Mouse (Mus musculus): Measurements from ENCODE around the gene Gm28042.

Gm28042 gene

GRCm38 (mm10) chr2:120026984-120027949 lies at the start of gene Gm28042, which contains the start of gene Jmjd7:
Gene Gm28042, plus strand, starts transcription at chr2:120027493.
Gene Jmjd7, plus strand, starts transcription at chr2:120027483.
- DNase-seq (ENCODE audit: low spot score): peak; percentile 72

DNA sequence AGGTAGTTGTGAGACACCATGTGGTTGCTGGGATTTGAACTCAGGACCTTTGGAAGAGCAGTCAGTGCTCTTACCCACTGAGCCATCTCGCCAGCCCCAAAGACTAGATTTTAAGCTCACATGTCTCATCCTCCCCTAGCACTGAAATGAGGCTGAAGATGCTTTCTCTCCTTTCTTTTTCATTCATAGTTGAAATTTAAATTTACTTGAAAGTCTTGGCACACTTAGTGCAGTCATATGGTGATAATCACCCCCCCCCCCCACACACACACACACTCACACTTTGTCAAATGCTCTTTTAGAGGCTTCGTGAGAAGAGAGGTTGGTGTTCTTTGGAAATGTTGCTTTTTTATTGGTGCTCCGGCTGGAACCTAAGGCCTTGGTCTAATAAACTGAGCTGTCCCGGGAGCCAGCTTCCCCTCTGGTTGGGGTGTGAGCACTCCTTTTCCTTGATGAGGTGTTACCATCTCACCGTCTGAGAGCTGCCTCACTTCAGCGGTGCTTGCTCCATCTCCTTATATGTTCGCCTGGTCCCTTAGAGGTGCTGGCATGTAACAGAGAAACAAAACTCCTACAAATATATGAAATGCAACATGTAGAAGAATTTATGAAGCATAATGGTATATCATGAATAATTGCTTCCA lies 46.8 kb upstream of the Gm28042 start:
- no peak for DNase-seq (ENCODE audit: low spot score)

DNA sequence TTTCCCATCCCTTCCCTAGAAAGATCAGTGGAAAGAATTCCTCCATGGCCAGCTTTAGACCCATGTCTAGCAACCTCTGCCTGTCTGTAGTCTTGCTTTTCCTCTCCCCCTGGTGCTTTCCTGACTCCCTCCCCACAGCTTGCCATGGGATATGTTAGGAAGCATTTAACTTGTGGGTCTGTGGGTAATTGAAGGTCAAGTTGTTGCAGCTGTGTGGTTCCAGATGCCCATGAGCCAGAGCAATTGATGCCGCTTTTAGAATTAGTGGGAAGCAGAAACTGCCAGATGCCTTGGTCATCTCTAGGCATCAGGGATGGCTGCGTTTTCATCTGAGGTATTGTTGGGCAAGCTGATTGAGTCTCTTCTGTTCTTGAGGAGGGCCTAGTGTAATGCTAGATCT lies 45.7 kb upstream of the Gm28042 start:
- no peak for DNase-seq (ENCODE audit: low spot score)

DNA sequence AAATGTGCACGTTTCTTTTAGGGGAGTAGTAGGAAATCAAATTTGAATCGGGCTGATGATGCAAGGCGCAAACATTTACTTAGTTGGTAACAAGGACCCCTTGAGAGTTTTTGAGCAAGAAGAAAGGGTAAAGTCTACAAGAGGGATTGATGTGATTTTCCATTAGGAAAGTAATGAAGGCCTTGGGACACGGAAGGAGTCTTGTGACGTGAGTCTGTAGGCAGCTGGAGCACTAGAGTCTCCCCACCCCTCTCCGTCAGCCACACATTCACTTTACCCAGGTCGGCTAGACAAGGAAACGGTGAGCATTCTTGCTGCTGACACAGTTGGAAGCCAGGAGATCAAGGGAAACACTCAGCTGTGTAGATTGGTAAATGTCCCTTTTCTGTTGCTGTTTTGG lies 41.4 kb upstream of the Gm28042 start:
- DNase-seq (ENCODE audit: low spot score): no peak

DNA sequence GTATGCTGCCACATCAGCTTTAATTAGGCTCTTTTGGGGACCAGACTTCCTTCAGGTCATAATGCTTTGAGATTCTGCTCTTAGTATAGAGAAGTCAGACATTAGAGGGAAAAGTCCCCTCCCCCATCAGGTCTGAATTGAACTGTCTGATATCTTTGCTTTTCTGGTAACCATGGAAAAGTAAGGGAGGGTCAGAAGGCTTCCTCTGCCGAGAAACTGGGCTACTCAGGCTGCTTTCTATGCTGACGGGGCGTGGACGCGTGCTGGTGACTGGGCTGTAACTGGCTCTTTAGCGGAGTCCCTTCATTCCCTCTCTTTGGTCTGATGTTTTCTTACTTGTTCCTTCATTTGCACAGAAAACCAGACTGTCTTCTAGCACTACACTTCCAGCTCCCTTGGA lies 40.9 kb upstream of the Gm28042 start:
- no peak for DNase-seq (ENCODE audit: low spot score)

DNA sequence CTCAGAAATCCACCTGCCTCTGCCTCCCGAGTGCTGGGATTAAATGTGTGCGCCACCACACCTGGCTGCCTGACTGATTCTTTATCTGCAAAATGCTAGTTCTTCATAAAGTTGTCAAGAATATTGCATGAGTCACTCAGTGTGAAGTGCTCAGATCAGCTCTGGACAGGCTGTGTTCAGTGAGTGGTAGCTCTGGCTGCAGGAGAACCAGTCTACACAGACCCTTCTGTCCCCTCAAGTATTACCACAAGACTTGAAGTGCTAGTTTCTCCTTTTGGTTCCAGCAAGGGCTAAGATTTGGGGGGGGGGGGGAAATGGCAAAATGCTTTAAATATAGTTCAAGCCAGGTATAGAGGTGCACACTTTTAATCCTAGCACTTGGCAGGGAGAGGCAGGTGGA lies 39.9 kb upstream of the Gm28042 start:
- DNase-seq (ENCODE audit: low spot score): no peak

DNA sequence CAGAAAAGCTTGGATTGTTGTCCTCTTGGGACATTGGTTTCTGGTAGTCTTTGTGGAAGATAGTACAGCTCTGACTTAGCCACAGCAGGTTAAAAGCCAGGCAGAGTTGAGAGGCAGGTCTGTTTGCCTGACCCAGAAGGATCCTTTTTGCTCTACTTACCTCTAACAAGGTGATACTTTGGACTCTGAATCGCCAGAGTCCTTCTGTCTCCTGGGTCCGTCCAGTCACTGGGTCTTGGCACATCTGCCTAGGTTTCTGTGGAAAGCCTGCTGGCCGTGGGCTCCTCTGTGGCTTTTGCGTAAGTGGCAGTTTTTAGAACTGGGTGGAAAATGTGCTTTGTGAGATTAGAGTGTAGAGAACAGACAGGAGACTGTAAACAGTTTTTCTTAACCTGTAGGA lies 38.3 kb upstream of the Gm28042 start:
- DNase-seq (ENCODE audit: low spot score): no peak

- no peak for DNase-seq (ENCODE audit: low spot score)
Observed at GRCm38 (mm10) chr2:119990881-119991280, 36.4 kb upstream of the Gm28042 start.

DNA sequence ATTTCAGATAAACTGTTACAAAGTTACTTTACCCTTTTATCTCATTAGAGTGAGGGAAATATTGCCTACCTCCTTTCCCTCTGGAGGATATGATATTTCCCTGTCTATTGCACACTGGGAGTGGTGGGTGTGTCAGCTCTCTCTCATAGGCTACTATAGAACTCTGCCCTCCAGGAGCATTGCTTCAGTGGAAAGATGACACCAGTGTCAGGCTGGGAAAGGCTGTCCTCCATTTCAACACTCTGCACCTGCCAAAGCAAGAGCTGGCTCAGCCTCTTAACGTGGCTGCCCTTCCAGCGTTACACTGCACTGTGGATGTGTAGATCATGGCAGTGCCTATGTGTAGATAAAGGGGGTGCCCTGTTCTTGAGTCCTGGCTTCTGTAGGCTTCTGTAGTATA lies 34.9 kb upstream of the Gm28042 start:
- DNase-seq (ENCODE audit: low spot score): no peak

GRCm38 (mm10) chr2:119993515-119993914 lies 33.8 kb upstream of the Gm28042 start:
- no peak for DNase-seq (ENCODE audit: low spot score)

DNA sequence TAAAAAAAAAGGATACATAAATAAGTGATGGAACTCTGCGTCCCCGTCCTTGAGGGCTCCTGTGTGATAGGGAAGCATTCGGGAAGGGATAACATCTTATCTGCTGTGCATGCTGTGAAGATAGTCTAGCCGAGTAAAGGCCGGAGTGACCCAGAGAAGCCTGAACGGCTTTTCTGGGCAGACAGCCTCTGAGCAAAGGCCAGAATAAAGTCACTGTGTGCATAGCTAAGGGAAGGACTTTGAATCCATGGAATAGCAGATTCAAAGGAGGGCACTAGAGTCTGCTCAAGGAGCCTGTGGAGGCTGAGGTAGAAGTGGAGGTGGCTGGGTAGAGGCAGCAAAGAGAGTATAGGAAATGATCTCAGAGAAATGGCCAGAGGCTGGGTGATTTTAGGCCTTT lies 32.5 kb upstream of the Gm28042 start:
- no peak for DNase-seq (ENCODE audit: low spot score)

- no peak for DNase-seq (ENCODE audit: low spot score)
Observed at GRCm38 (mm10) chr2:119995391-119996281, 31.7 kb upstream of the Gm28042 start.

DNA sequence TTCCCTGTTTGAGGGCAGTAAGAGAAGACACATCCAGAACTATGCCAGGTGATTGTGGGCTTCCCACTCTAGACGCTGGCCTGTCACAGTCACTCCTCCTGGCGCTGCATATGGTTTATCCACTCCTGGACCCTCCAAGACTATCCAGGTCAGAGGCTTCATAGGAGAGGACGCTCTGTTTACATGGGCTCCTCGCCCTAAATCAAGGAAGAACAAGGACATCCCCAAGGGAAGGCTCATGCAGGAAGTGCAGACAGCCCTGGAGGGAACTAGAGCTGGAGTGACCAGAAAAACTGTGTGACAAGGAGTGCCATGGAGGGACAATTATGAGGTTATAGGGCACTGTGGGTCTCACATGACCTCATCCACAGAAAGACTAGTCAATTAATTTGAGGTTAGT lies 29.9 kb upstream of the Gm28042 start:
- DNase-seq (ENCODE audit: low spot score): no peak

DNA sequence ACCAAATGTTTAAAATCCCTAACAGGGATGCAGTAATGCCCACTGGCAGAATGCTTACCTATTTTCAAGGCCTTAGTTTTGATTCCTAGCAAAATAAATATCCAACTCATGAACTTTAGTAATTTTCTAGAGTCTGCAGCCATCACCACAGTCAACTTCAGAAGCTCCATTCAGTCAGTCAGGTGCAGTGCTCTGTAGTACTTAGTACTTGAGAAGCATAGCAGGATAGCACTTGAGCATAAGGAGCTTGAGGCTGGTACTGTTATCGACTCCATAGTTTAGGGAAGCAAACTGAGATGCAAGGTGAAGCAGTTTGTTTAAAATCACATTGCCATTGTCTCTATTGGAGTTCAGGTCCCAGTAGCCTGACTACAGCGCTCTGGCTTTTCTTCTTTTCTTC lies 27.6 kb upstream of the Gm28042 start:
- no peak for DNase-seq (ENCODE audit: low spot score)

GRCm38 (mm10) chr2:120000882-120001584 lies 26.3 kb upstream of the Gm28042 start:
- DNase-seq (ENCODE audit: low spot score): no peak

DNA sequence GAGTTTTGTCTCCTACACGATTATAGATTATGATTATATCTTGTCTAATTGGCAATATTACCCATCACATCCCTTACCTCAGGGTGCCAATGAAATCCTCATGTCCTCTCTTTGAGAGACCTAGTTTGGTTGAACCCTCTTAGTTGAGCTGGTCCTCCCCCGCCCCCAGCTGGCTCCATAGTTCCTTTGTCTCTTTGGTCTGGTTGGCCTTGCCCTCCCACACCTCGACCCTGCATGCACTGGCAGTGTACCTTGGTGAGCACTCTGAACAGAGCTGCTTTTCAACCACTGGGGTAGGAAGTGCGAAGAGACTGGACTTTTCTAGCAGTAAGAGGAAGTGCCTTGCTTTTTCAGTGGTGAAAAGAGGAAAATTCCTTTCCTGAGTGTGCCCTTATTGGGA lies 25.3 kb upstream of the Gm28042 start:
- no peak for DNase-seq (ENCODE audit: low spot score)

GRCm38 (mm10) chr2:120003970-120004369 lies 23.3 kb upstream of the Gm28042 start:
- no peak for DNase-seq (ENCODE audit: low spot score)

- no peak for DNase-seq (ENCODE audit: low spot score)
Observed at GRCm38 (mm10) chr2:120006696-120007095, 20.6 kb upstream of the Gm28042 start.

DNA sequence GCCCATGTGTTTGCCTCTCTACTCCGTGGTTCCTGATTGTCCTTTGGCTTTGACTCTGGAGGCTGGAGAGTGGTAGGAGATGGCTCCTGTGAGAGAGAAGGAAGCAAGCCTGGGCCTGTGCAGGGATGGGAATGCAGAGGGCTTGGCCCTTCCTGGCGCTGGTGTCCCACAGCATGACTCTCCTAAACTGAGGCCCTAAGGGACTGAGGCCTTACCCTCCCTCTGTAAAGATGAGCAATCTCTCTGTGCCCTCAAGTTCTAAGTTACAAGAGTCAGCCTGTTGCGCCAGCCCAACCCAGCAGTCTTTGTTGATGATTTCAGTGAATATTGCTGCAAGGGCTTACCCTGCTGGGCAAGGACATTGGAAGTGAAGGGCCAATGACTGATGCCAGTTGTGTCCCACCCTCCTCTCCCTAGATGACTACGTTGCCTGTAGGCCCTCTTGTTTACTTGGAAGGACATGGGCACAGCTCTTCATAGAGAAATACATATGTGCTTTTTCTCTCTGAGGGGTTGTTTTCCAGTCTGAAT lies 19.5 kb upstream of the Gm28042 start:
- no peak for DNase-seq (ENCODE audit: low spot score)

DNA sequence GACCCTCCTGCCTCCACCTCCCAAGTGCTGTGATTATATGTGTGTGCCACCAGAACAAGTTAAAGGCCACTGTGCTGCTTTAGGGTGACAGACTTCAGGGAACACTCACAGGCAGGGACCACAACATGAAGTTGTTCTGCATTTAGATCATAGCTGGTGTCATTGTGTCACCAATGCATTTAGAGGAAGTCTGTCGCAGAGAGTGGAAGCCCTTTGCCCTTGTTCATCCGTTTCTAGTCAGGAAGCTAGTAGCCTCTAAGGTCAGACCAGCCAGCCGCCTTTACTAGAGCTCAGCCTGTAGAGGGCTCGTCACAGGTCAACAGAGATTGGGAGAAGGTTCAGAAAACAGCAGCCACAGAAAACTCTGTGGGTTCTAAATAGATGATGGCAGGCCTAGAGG lies 18.6 kb upstream of the Gm28042 start:
- no peak for DNase-seq (ENCODE audit: low spot score)

DNA sequence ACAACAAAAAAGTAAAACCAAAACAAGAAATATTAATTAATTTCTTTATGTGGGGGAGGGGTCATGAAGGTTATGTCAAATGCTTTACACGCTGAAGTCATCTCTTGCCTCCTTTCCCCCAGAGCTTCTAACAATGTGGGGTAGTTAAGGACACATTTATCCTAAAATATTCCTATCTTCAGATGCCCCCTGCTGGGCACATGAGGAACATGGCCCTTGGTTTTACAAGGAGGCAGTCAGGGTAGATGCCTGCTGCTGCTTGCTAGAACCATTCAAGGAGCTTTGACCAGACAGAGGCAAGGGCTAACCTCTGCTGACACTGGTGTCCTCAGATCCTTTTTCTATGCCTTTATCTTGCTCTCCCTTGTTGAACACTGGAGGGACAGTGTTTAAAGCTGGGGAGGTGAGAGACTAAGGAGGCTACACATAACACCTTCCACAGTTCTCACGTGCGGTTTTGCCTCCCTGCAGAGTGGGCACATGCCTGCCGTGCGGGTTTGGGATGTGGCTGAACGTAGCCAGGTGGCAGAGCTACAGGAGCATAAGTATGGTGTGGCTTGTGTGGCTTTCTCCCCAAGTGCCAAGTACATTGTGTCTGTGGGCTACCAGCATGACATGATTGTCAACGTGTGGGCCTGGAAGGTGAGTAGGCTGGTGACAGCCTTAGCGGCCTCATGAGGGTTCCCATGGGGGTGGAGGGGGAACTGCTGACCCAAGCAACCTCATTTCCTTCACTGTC lies 15.7 kb upstream of the Gm28042 start:
- peak; percentile 32 for DNase-seq (ENCODE audit: low spot score)

All from layer of hippocampus, adult 9-10 months (tissue).